Comparison of ENCODE assay signal across 8 mouse cellular contexts in genomic region chr4:62516079-62516478, GRCm38 (mm10). TPM values are rescaled to one million over a fixed set of nuclear protein-coding genes. Genes with fewer than 3 reads are reported as not detected.
DNase-seq lines count a peak whose midpoint lies in the region; ATAC-seq and TF ChIP-seq lines count a peak whose summit lies in the region.
"Had no signal": no experiment of that assay in that cellular context is flagged by ENCODE, and none has a peak within 500 bp of the region (broad histone marks: within the 10 kb centered on the region; RNA-seq: fewer than 3 reads in every experiment).

No protein-coding gene starts in this region.

- peak; percentile 33 for ATAC-seq in heart, embryonic 11.5 days (replicated peaks; ENCODE audit: insufficient number of reproducible peaks, low FRiP score, low TSS enrichment)
- no peak for ATAC-seq in kidney, postnatal 0 days (replicated peaks; ENCODE audit: low FRiP score, low read depth)

- TF ChIP-seq CTCF in kidney, postnatal 0 days (IDR thresholded peaks at IDR 0.05; ENCODE audit: low read depth): peak; percentile 36

- peaks cover 17% of the 10 kb centered on the region for H3K36me3 ChIP-seq in heart, embryonic 11.5 days (ENCODE audit: control insufficient read depth, insufficient read depth, low read length)
- H3K36me3 ChIP-seq in kidney, postnatal 0 days (ENCODE audit: insufficient read depth, low read length): peaks cover 19% of the 10 kb centered on the region

- peak overlapping the region; percentile 68 for H3K4me2 ChIP-seq in heart, embryonic 11.5 days
- H3K4me2 ChIP-seq in kidney, postnatal 0 days (ENCODE audit: low read length): 0 out of 2 replicates have a peak overlapping the region, but pooled peaks have one; percentile 7

- H3K4me3 ChIP-seq in heart, embryonic 11.5 days (ENCODE audit: low read depth, low read length): peak overlapping the region; percentile 32
- H3K4me3 ChIP-seq in kidney, postnatal 0 days (replicated peaks; ENCODE audit: low read depth, low read length): no peak overlapping the region

- 24% methylated on average over 2 of the region's 2 CpGs for WGBS in heart, embryonic 11.5 days (ENCODE audit: insufficient replicate concordance)
- 12% methylated on average over 2 of the region's 2 CpGs for WGBS in kidney, postnatal 0 days

- no peaks in the 10 kb centered on the region for H3K9me3 ChIP-seq in heart, embryonic 11.5 days (replicated peaks; ENCODE audit: control insufficient read depth, low read length)
- no peaks in the 10 kb centered on the region for H3K9me3 ChIP-seq in kidney, postnatal 0 days (replicated peaks; ENCODE audit: low read length)

- H3K9ac ChIP-seq in heart, embryonic 11.5 days (ENCODE audit: low read depth, low read length): peak overlapping the region; percentile 59
- peak overlapping the region; percentile 1; the same call in 1 of the 2 replicates for H3K9ac ChIP-seq in kidney, postnatal 0 days (ENCODE audit: low read depth, low read length)

- no peaks in the 10 kb centered on the region for H3K27me3 ChIP-seq in heart, embryonic 11.5 days (ENCODE audit: control insufficient read depth, insufficient read depth, low read length)
- H3K27me3 ChIP-seq in kidney, postnatal 0 days (ENCODE audit: insufficient read depth, low read length): no peaks in the 10 kb centered on the region

- H3K27ac ChIP-seq in heart, embryonic 11.5 days (ENCODE audit: low read depth, low read length): peak overlapping the region; percentile 86
- H3K27ac ChIP-seq in kidney, postnatal 0 days: peak overlapping the region; percentile 81
- H3K27ac ChIP-seq: macrophage had no signal

- peak; percentile 73 for DNase-seq in MN1 (ENCODE audit: low spot score)
- peak; percentile 61 to 76 for DNase-seq in adrenal gland, postnatal 36 days
- peak; percentile 60 for DNase-seq in kidney, postnatal 0 days (ENCODE audit: low spot score)
- DNase-seq in lung, postnatal 4 days: peak; percentile 72 to 82
- no peak for DNase-seq in frontal cortex, postnatal 36 days (ENCODE audit: low spot score in 2 of 2)
- no peak for DNase-seq in layer of hippocampus, postnatal 25 days (ENCODE audit: extremely low spot score in 1 of 2, low spot score in 1 of 2)

- peaks cover 29% of the 10 kb centered on the region for H3K4me1 ChIP-seq in heart, embryonic 11.5 days (ENCODE audit: control insufficient read depth, insufficient read depth, low read length)
- H3K4me1 ChIP-seq in kidney, postnatal 0 days (replicated peaks; ENCODE audit: insufficient read depth, low read length): peaks cover 38% of the 10 kb centered on the region

RNA-seq across cellular contexts. Expression of gene Alad, which starts 3.6 kb away (rescaled TPM):
- total RNA-seq in adrenal gland, postnatal 36 days (2021): 10 to 100 TPM; 86.9 to 99.8 TPM
- polyA plus RNA-seq in heart, embryonic 11.5 days (2014; fragmentation: Nextera tagmentation; extraction: Ambion mirVana): 117 and 140 TPM in 2 replicates
- 109 and 119 TPM in 2 replicates for polyA plus RNA-seq in kidney, postnatal 0 days (2015; fragmentation: Nextera tagmentation; extraction: Ambion mirVana)
- 10 to 100 TPM; 25.8 to 28.9 TPM for total RNA-seq in layer of hippocampus, postnatal 25 days (2021)

RNA-seq across cellular contexts. Expression of gene Pole3, which starts 8.8 kb away (rescaled TPM):
- total RNA-seq in adrenal gland, postnatal 36 days (2021): 10 to 100 TPM; 48.7 to 52.0 TPM
- polyA plus RNA-seq in heart, embryonic 11.5 days (2014; fragmentation: Nextera tagmentation; extraction: Ambion mirVana): 59.4 and 64.1 TPM in 2 replicates
- polyA plus RNA-seq in kidney, postnatal 0 days (2015; fragmentation: Nextera tagmentation; extraction: Ambion mirVana): 62.0 and 71.2 TPM in 2 replicates
- total RNA-seq in layer of hippocampus, postnatal 25 days (2021): 10 to 100 TPM; 21.0 to 21.9 TPM

RNA-seq across cellular contexts. Expression of gene 4933430I17Rik, which starts 9.1 kb away (rescaled TPM):
- total RNA-seq in adrenal gland, postnatal 36 days (2021): under 1 TPM; 0.36 to 0.56 TPM
- polyA plus RNA-seq in heart, embryonic 11.5 days (2014; fragmentation: Nextera tagmentation; extraction: Ambion mirVana): 0.34 and 0.87 TPM in 2 replicates
- 0.45 and 0.46 TPM in 2 replicates for polyA plus RNA-seq in kidney, postnatal 0 days (2015; fragmentation: Nextera tagmentation; extraction: Ambion mirVana)
- total RNA-seq in layer of hippocampus, postnatal 25 days (2021): under 1 TPM; 0.21 to 0.54 TPM

RNA-seq across cellular contexts. Expression of gene Hdhd3, which starts 12.8 kb away (rescaled TPM):
- total RNA-seq in adrenal gland, postnatal 36 days (2021): 10 to 100 TPM; 12.3 to 15.6 TPM
- polyA plus RNA-seq in heart, embryonic 11.5 days (2014; fragmentation: Nextera tagmentation; extraction: Ambion mirVana): 6.7 and 11.4 TPM in 2 replicates
- 16.0 and 17.7 TPM in 2 replicates for polyA plus RNA-seq in kidney, postnatal 0 days (2015; fragmentation: Nextera tagmentation; extraction: Ambion mirVana)
- total RNA-seq in layer of hippocampus, postnatal 25 days (2021): 10 to 100 TPM in 1 of 2 experiments, 1 to 10 TPM in 1; 9.4 to 10.7 TPM

RNA-seq across cellular contexts. Expression of gene Bspry, which starts 36.2 kb away (rescaled TPM):
- total RNA-seq in adrenal gland, postnatal 36 days (2021): 1 to 10 TPM; 3.0 to 6.1 TPM
- 0.52 and 0.83 TPM in 2 replicates for polyA plus RNA-seq in heart, embryonic 11.5 days (2014; fragmentation: Nextera tagmentation; extraction: Ambion mirVana)
- polyA plus RNA-seq in kidney, postnatal 0 days (2015; fragmentation: Nextera tagmentation; extraction: Ambion mirVana): 38.2 and 38.9 TPM in 2 replicates
- total RNA-seq in layer of hippocampus, postnatal 25 days (2021): under 1 TPM; 0.20 to 0.38 TPM

Comparison
In these comparisons a context has a peak if more than half of its experiments do, and no peak if none do; other contexts are left out.
1. DNase-seq: peak in MN1 (single experiment), adrenal gland, postnatal 36 days (2 of 2), kidney, postnatal 0 days (single experiment) and lung, postnatal 4 days (2 of 2); none in frontal cortex, postnatal 36 days (0 of 2) and layer of hippocampus, postnatal 25 days (0 of 2).